Mouse (Mus musculus): ENCODE data around the gene Slc12a3. TPM values are rescaled to one million over a fixed set of nuclear protein-coding genes. Genes with fewer than 3 reads are reported as not detected.

Slc12a3 gene
- polyA plus RNA-seq (2015; fragmentation: Nextera tagmentation; extraction: Ambion mirVana): 0.16 and 0.17 TPM in 2 replicates

GRCm38 (mm10) chr8:94328932-94329728 is at the start of gene Slc12a3:
TSS of gene Slc12a3 (plus strand) at chr8:94329201.

GRCm38 (mm10) chr8:94386214-94387026 is 57.4 kb downstream of the Slc12a3 start, which contains the start of gene Herpud1:
TSS of gene Herpud1 (plus strand) at chr8:94386438.

Small RNA genes lying within 50 kb of the gene (microRNA-seq; reads per million reads assigned to microRNA genes)
- 80.2 reads per million, percentile 40 among the genes with 10 or more reads in this experiment for gene Mir138-2 (ENCODE audit: borderline replicate concordance, insufficient number of aligned reads)

Other genes with a start within 250 kb of the Slc12a3 start
- 14.1 and 15.6 TPM in 2 replicates for gene Bbs2, start 230.3 kb upstream of the Slc12a3 start, polyA plus RNA-seq (2015; fragmentation: Nextera tagmentation; extraction: Ambion mirVana)
- gene Mt4, start 192.0 kb upstream of the Slc12a3 start, polyA plus RNA-seq (2015; fragmentation: Nextera tagmentation; extraction: Ambion mirVana): not detected in 2 replicates
- 7.7 and 21.5 TPM in 2 replicates for gene Mt3, start 176.6 kb upstream of the Slc12a3 start, polyA plus RNA-seq (2015; fragmentation: Nextera tagmentation; extraction: Ambion mirVana)
- 63.2 and 94.1 TPM in 2 replicates for gene Mt2, start 156.5 kb upstream of the Slc12a3 start, polyA plus RNA-seq (2015; fragmentation: Nextera tagmentation; extraction: Ambion mirVana)
- gene Mt1, start 150.1 kb upstream of the Slc12a3 start, polyA plus RNA-seq (2015; fragmentation: Nextera tagmentation; extraction: Ambion mirVana): 283 and 409 TPM in 2 replicates
- 14.6 and 21.1 TPM in 2 replicates for gene Nup93, start 114.6 kb upstream of the Slc12a3 start, polyA plus RNA-seq (2015; fragmentation: Nextera tagmentation; extraction: Ambion mirVana)
- gene Herpud1, start 57.2 kb downstream of the Slc12a3 start, polyA plus RNA-seq (2015; fragmentation: Nextera tagmentation; extraction: Ambion mirVana): 71.6 and 94.6 TPM in 2 replicates
- gene Nlrc5, start 105.2 kb downstream of the Slc12a3 start, polyA plus RNA-seq (2015; fragmentation: Nextera tagmentation; extraction: Ambion mirVana): 0.33 and 0.47 TPM in 2 replicates
- 16.9 and 17.3 TPM in 2 replicates for gene Cpne2, start 203.8 kb downstream of the Slc12a3 start, polyA plus RNA-seq (2015; fragmentation: Nextera tagmentation; extraction: Ambion mirVana)